In the genomic region with DNA sequence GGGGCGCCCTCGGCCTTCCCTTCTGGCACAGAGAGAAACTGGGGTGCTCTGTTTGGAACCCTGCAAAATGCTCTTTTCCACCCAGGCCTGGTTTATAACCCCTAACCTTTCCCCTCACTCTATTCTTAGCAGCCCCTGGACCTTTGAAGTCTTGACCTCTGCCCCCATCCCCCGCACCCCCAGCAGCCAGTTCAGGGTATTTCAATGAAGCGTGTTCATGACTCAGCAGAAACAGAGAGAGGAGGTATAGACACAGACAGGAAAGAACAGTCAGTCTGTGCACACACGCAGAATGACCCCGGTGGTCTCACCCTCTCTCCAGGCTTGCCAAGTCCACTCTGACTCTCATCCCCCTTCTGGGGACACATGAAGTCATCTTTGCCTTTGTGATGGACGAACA, we compare ENCODE assay signal across 24 mouse cellular contexts. TPM values are rescaled to one million over a fixed set of nuclear protein-coding genes. Genes with fewer than 3 reads are reported as not detected.
"Had no signal": no experiment of that assay in that cellular context is flagged by ENCODE, and none has a peak within 500 bp of the region (broad histone marks: within the 10 kb centered on the region; RNA-seq: fewer than 3 reads in every experiment).

No protein-coding gene starts in this region.

- H3K9ac ChIP-seq: neural tube, embryonic 12.5 days; neural tube, embryonic 13.5 days; neural tube, embryonic 15.5 days; stomach, embryonic 15.5 days had no signal

- H3K36me3 ChIP-seq: neural tube, embryonic 12.5 days; neural tube, embryonic 13.5 days; neural tube, embryonic 15.5 days; stomach, embryonic 15.5 days had no signal

- H3K4me1 ChIP-seq: neural tube, embryonic 12.5 days; neural tube, embryonic 13.5 days; stomach, embryonic 15.5 days had no signal

- H3K4me3 ChIP-seq: neural tube, embryonic 12.5 days; neural tube, embryonic 13.5 days; neural tube, embryonic 15.5 days; stomach, embryonic 15.5 days had no signal

- H3K27ac ChIP-seq: neural tube, embryonic 12.5 days; neural tube, embryonic 13.5 days; neural tube, embryonic 15.5 days; stomach, embryonic 15.5 days; stomach, postnatal 0 days had no signal

- H3K9me3 ChIP-seq: neural tube, embryonic 12.5 days; neural tube, embryonic 13.5 days; neural tube, embryonic 15.5 days; stomach, embryonic 15.5 days had no signal

- DNase-seq: retina, postnatal 1 day; right cerebral cortex, adult 18-20 months; right cerebral cortex, postnatal 14 days; right cerebral cortex, postnatal 25 days; right cerebral cortex, postnatal 4 days; spleen, adult 18-20 months; thymus, adult 18-20 months; thymus, adult 2 months; thymus, postnatal 14 days; thymus, postnatal 25 days; thymus, postnatal 36 days; thymus, postnatal 4 days had no signal

- H3K27me3 ChIP-seq: neural tube, embryonic 12.5 days; neural tube, embryonic 13.5 days; neural tube, embryonic 15.5 days; stomach, embryonic 15.5 days had no signal

- H3K4me2 ChIP-seq: neural tube, embryonic 12.5 days; neural tube, embryonic 13.5 days; neural tube, embryonic 15.5 days; stomach, embryonic 15.5 days had no signal

RNA-seq across cellular contexts. Expression of a gene that starts 23.6 kb away (rescaled TPM):
- total RNA-seq: neutrophil, adult 5-6 weeks had no signal
- polyA plus RNA-seq: neural tube, embryonic 11.5 days; neural tube, embryonic 12.5 days; neural tube, embryonic 13.5 days; neural tube, embryonic 14.5 days; spleen, adult 2 months; stomach, embryonic 14.5 days; stomach, embryonic 15.5 days; stomach, embryonic 16.5 days; stomach, postnatal 0 days; urinary bladder, adult 2 months had no signal

RNA-seq across cellular contexts. Expression of a gene that starts 29.2 kb away (rescaled TPM):
- total RNA-seq: neutrophil, adult 5-6 weeks had no signal
